Mouse (Mus musculus): Measurements from ENCODE around the gene Fndc1.

The Fndc1 gene

GRCm38 (mm10) chr17:7826819-7827515, at the start of gene Fndc1:
Gene Fndc1 (minus strand): TSS chr17:7827302.
- no peak for DNase-seq (ENCODE audit: low read depth, low spot score)

DNA sequence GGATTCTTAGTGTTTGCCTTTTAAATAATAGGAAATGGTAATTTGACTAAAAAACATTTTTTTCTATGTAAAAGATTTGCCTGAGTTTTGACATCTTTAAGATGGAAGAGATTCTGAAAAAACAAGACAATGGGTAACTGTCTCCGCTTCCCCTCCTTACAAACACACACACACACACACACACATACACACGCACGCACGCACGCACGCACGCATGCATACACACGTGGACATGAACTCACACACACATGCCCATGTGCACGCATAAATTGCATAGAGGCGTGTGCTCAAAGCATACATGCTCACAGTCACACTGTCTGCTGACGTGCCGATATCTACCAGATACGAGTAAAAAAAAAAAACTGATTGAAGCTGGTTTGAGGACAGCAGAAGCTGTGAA, 49.4 kb upstream of the Fndc1 start:
- no peak for DNase-seq (ENCODE audit: low read depth, low spot score)

DNA sequence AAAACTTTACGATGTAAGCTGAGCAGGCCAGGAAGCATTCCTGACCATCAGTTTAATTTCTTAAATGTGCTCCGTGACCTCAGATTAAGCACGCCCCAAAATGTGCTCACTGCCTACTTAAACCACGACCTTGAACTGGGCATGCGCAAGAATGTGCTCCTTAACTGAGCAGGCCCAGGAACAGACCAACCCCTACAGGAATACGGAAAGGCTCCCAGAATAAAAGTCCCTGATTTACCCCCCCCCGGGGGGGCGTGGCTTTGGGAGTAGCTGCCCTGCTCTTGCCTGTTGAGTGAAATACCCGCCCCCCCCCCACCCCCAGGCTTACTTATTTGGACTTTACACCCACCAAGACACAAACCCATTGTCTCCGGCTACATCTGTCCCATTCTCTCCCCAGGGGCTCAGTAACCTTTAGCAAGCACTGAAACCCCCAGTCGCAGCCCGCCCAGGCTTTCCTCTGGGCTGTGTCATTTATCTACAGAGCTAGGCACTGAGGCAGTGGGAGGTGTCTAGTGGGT, 48.9 kb upstream of the Fndc1 start:
- no peak for DNase-seq (ENCODE audit: low read depth, low spot score)

GRCm38 (mm10) chr17:7874776-7875531, 47.9 kb upstream of the Fndc1 start:
- DNase-seq (ENCODE audit: low read depth, low spot score): no peak

GRCm38 (mm10) chr17:7873382-7873781, 46.3 kb upstream of the Fndc1 start:
- no peak for DNase-seq (ENCODE audit: low read depth, low spot score)

DNA sequence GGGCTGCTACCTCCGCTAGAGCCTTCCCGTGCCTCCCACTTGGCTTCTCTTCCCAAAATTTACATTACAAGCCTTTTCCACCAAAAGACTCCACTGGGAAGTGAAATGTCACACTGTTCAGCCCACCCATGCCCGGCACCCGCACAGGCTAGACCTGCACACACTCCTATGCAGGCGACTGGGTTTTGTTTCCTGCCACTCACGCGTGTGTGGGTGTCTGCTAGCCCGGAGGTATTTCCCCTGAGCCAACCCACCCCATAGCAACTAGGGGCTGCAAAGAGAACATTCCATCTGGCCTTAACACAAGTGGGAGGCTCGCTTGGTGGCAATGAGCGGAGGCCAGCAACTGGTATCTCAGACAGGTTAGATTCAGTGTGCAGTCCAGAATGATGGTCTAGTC, 44.7 kb upstream of the Fndc1 start:
- DNase-seq (ENCODE audit: low read depth, low spot score): no peak

- DNase-seq (ENCODE audit: low read depth, low spot score): no peak
These were observed 43.9 kb upstream of the Fndc1 start for GRCm38 (mm10) chr17:7870862-7871605.

- DNase-seq (ENCODE audit: low read depth, low spot score): no peak
These were observed 42.0 kb upstream of the Fndc1 start for GRCm38 (mm10) chr17:7869114-7869513.

- DNase-seq (ENCODE audit: low read depth, low spot score): peak; percentile 64
These were observed 41.5 kb upstream of the Fndc1 start for GRCm38 (mm10) chr17:7868631-7869030.

DNA sequence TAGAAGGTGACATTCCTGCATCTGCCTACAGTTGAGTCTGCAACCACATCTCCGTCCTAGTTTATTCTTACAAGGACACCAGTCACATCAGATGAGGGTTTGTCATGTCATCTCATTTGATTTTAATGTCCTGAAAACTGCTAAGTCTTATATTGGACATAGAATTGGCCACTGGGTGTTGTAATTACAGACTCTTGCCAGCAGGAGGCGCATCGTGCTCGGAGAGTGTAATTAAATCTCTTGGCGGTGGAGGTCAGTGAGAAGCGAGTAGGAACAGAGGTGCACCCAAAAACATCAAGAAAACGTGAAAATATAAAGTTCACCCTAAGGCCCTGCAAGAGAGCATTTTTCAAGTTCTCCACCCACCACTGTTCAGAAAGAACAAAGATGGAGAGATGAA, 37.6 kb upstream of the Fndc1 start:
- peak; percentile 70 for DNase-seq (ENCODE audit: low read depth, low spot score)

- peak; percentile 63 for DNase-seq (ENCODE audit: low read depth, low spot score)
These were observed 36.6 kb upstream of the Fndc1 start for GRCm38 (mm10) chr17:7863745-7864144.

- no peak for DNase-seq (ENCODE audit: low read depth, low spot score)
These were observed 33.8 kb upstream of the Fndc1 start for GRCm38 (mm10) chr17:7860845-7861360.

DNA sequence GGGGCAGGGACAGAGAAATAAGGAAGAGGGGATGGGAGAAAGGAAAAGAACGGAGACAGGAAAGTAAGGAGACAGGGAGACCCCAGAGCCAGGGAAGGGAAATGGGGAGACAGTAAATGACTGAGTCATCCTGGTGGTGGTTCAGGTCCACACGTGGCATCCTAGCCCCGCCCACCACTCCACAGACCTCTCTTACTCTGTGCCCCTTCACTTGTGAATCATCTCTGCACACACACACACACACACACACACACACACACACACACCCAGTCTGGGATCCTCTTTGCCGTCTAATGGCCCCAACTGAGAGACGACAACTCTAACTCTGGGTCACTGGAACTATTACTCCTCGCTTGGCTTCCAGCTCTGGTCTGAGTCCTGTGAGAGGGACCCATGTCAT, 30.6 kb upstream of the Fndc1 start:
- DNase-seq (ENCODE audit: low read depth, low spot score): no peak

DNA sequence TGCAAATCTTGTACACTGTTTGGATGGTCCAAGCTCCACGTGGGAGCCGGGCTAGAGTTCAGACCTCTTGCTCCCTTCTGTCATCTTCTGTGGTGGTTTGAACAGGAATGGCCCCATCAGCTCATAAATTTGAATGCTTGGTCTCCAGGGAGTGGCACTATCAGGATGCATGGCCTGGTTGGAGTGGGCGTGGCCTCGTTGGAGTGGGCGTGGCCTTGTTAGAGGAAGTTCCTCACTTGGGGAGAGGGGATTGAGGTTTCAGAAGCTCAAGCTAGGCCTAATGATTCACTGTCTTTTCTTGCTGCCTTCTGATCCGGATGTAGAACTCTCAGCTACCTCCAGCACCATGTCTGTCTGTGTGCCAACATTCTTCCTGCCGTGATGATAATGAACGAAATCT, 28.7 kb upstream of the Fndc1 start:
- peak; percentile 63 for DNase-seq (ENCODE audit: low read depth, low spot score)

- DNase-seq (ENCODE audit: low read depth, low spot score): no peak
These were observed 24.9 kb upstream of the Fndc1 start for GRCm38 (mm10) chr17:7851979-7852378.

GRCm38 (mm10) chr17:7851527-7851926, 24.4 kb upstream of the Fndc1 start:
- no peak for DNase-seq (ENCODE audit: low read depth, low spot score)

DNA sequence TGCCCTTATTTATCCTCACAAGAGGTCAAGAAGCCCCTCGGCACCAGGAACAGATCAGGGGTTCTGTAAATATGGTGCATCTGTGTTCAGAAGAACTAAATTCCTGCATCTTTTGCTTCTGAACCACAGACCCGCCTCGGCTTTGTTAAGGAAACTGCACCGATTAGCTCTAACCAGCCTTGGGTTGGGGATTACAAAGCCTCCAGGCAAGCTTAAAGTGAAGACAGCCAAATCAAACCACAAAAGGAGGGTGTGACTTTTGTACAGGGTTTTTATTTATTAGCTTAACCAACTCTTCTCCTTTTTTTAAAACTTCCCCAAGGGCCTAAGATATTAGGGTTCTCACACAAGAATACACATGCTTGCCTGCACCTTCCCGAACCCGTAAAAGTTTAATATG, 23.1 kb upstream of the Fndc1 start:
- DNase-seq (ENCODE audit: low read depth, low spot score): no peak

DNA sequence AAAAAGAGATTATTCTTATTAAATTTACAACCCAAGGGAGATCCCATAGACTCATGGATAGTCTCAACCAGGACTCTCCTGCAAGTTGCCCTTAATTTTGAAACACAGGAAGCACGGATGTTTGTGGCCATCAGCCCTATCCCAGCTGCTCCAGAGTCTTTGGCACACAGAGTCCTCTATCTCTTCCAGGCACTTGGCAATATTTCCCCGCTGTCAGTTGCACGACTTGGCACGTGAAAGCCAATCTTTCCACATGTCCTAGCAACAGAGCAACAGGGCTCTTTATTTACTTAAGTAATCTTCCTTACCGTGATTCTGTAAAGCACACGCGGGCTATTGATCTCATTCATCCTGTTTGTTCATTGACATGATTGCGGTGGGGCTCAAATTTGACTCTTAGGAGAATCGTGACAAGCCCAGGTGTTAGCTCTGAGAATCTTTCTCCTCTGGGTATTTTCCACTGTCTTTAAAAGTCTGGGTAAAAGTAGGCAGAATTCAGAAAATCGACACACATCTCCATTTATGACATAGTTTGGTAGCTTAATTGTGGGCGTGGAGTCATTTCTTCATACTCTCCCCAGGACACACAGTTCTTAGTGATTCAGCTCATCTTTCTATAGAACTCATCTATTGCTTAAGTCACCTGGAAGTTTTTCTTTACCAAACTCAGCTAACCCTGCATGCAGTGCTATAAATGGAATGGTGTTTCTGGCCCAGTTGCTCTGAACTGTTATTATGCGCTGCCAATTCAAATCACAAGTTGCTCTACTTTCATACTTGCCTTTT, 13.6 kb upstream of the Fndc1 start:
- no peak for DNase-seq (ENCODE audit: low read depth, low spot score)

DNA sequence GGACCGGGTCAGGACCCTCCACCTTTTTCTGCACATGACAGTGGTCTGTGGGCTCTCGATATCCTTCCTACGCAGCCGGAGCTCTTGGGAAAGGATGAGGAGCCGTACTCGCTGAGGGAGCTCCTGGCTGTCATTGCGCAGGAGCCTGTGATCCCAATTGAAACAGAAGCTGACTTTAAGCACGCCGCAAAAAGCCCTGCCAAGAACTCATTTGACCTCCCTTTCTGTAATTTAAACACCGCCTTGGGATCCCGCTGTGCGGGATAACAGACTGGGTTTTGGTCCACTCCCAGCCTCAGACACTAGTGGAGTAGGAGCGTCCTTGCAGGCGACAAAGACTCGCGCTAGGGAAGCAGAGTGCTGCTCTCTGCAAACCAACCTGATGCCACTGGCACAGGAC, 484 bp upstream of the Fndc1 start:
- DNase-seq (ENCODE audit: low read depth, low spot score): no peak

- no peak for DNase-seq (ENCODE audit: low read depth, low spot score)
These were observed 1.7 kb downstream of the Fndc1 start for GRCm38 (mm10) chr17:7825416-7825815.

- peak; percentile 27 for DNase-seq (ENCODE audit: low read depth, low spot score)
These were observed 5.4 kb downstream of the Fndc1 start for GRCm38 (mm10) chr17:7821553-7822186.
